Mouse (Mus musculus): ENCODE measurements around the gene Sp6. TPM values are rescaled to one million over a fixed set of nuclear protein-coding genes. Genes with fewer than 3 reads are reported as not detected.
A peak's percentile ranks its signal among the peaks of the same experiment; 100 is the strongest.

Sp6 gene
- polyA plus RNA-seq, 1 experiment from 2014 or later = 0.26 TPM

GRCm38 (mm10) chr11:97052219-97052646 is 39.0 kb downstream of the Sp6 start:
- peaks cover 48% of the 10 kb centered on the region for H3K36me3 ChIP-seq (replicated peaks)
- WGBS = 33% methylated on average over 11 of the region's 11 CpGs
- H3K9me3 ChIP-seq = no peaks in the 10 kb centered on the region
- no peaks in the 10 kb centered on the region for H3K27me3 ChIP-seq
- no peak overlapping the region for H3K9ac ChIP-seq
- no peak overlapping the region for H3K27ac ChIP-seq
- peak overlapping the region; percentile 94 for H3K4me2 ChIP-seq
- no peak overlapping the region; the same call in 1 of the 2 replicates for H3K4me3 ChIP-seq (replicated peaks)
- no peak for ATAC-seq (ENCODE audit: low FRiP score)
- H3K4me1 ChIP-seq = peaks cover 27% of the 10 kb centered on the region

DNA sequence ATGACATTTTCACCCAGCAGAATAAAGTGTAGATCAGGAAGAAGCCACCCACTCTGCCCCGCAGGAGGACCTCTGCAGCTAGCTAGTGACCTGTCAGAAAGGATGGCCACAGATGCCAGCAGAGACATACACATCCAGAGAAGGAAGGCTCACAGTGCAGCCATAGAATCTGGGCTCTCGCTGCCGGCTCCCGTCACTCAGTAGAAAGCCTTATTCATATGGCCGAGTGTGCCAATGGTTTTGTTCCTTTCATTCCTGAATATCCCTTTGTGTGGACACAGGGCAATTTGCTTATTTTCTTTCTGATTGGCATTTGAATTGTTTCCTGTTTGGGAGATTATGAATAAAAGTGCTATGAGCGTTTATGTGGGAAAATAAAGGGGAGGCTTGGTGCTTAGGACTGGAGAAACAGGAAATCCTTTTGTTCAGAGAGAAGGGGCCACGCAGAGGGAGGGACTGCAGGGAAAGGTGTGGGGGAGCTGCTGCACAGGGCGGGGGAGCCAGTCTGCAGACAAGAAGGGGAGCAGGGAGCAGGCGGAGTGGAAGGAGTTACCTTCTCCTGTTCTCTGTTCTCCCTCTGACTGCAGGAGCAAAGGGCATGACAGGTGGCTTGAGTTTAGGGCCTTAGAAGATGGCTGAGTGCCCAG is 50.2 kb downstream of the Sp6 start:
- H3K9ac ChIP-seq = no peak overlapping the region
- H3K27ac ChIP-seq = peak overlapping the region; percentile 77
- WGBS = 11% methylated on average over 9 of the region's 9 CpGs
- peaks cover 6% of the 10 kb centered on the region; the same call in 1 of the 2 replicates for H3K27me3 ChIP-seq
- peaks cover 33% of the 10 kb centered on the region for H3K36me3 ChIP-seq (replicated peaks)
- no peak for ATAC-seq (ENCODE audit: low FRiP score)
- H3K4me3 ChIP-seq (replicated peaks) = no peak overlapping the region
- H3K9me3 ChIP-seq = no peaks in the 10 kb centered on the region
- H3K4me2 ChIP-seq = peak overlapping the region; percentile 15; the same call in 1 of the 2 replicates
- peaks cover 12% of the 10 kb centered on the region for H3K4me1 ChIP-seq

GRCm38 (mm10) chr11:97063921-97064295 is 50.7 kb downstream of the Sp6 start:
- peaks cover 35% of the 10 kb centered on the region for H3K36me3 ChIP-seq (replicated peaks)

GRCm38 (mm10) chr11:97065538-97066295 is 52.5 kb downstream of the Sp6 start:
- Histone ChIP-seq H3K4me2 (no peak overlapping the region), H3K36me3 (replicated peaks) (peaks cover 26% of the 10 kb centered on the region), H3K27ac (no peak overlapping the region), H3K27me3 (peaks cover 6% of the 10 kb centered on the region; the same call in 1 of the 2 replicates), H3K9me3 (no peaks in the 10 kb centered on the region), H3K4me1 (peaks cover 12% of the 10 kb centered on the region), H3K4me3 (replicated peaks) (no peak overlapping the region), H3K9ac (no peak overlapping the region)
- no peak for ATAC-seq (ENCODE audit: low FRiP score)
- WGBS = 92% methylated on average over 12 of the region's 12 CpGs

More at GRCm38 (mm10) chr11:97063921-97064295, 50.7 kb downstream of the Sp6 start:
- Histone ChIP-seq H3K9me3 (no peaks in the 10 kb centered on the region), H3K27me3 (peaks cover 6% of the 10 kb centered on the region; the same call in 1 of the 2 replicates), H3K4me1 (peaks cover 12% of the 10 kb centered on the region), H3K27ac (peak overlapping the region; percentile 77; the same call in 1 of the 2 replicates), H3K4me3 (replicated peaks) (no peak overlapping the region), H3K9ac (no peak overlapping the region), H3K4me2 (no peak overlapping the region)
- WGBS = 82% methylated on average over 3 of the region's 3 CpGs
- no peak for ATAC-seq (ENCODE audit: low FRiP score)

DNA sequence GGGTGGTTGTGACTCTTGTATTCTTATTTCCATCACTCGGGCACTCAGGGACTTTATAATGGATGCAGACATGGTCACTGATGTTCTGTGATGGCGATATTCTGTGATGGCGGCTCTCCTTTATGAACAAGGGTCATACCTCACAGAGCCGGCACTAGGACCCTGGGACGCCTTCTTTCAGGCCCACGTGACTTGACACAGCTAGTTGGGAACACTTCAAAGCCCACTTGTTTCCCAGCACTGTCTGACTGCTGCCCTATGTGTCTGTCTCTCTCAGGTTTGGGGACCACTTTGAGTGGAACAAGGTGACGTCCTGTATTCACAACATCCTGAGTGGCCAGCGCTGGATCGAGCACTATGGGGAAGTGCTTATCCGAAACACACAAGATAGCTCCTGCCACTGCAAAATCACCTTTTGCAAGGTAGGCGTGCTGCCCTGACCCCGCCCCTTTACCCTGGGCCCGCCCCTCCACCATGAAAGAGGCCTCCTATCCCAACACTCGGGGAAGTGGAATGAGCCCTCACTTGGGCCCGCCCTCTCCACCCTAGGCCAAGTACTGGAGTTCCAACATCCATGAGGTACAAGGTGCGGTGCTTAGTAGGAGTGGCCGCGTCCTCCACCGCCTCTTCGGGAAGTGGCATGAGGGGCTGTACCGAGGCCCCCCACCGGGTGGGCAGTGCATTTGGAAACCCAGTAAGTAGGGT is 53.6 kb downstream of the Sp6 start:
- H3K9me3 ChIP-seq = no peaks in the 10 kb centered on the region
- ATAC-seq (ENCODE audit: low FRiP score) = no peak
- no peaks in the 10 kb centered on the region for H3K27me3 ChIP-seq
- H3K27ac ChIP-seq = no peak overlapping the region
- H3K9ac ChIP-seq = no peak overlapping the region
- peaks cover 12% of the 10 kb centered on the region for H3K4me1 ChIP-seq
- H3K4me3 ChIP-seq (replicated peaks) = no peak overlapping the region
- WGBS = 45% methylated on average over 22 of the region's 22 CpGs
- H3K36me3 ChIP-seq (replicated peaks) = peaks cover 16% of the 10 kb centered on the region
- H3K4me2 ChIP-seq = no peak overlapping the region

DNA sequence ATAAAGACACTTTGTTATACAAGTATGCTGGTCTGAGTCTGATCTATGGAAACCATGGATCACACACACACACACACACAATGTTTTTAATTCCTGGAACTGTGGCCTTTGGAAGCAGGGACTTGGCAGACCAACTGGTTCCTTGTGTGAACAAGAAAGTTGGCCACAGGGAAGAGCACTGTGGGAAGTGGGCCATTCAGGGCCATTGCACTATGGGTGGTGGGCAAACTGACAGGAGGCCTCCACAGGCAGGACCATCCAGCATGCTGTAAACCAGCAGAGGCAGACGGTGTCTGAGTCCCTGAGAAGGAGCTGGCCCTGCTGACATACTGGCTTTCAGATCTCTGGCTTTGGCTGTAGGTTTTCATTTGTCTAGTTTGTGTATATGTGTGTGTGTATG is 56.1 kb downstream of the Sp6 start:
- no peak overlapping the region for H3K27ac ChIP-seq
- H3K9me3 ChIP-seq = no peaks in the 10 kb centered on the region
- peaks cover 16% of the 10 kb centered on the region for H3K36me3 ChIP-seq (replicated peaks)
- 88% methylated on average over 1 of the region's 1 CpGs for WGBS
- ATAC-seq (ENCODE audit: low FRiP score) = no peak
- no peak overlapping the region for H3K9ac ChIP-seq
- H3K4me1 ChIP-seq = no peaks in the 10 kb centered on the region
- H3K27me3 ChIP-seq = no peaks in the 10 kb centered on the region
- H3K4me2 ChIP-seq = no peak overlapping the region
- H3K4me3 ChIP-seq (replicated peaks) = no peak overlapping the region

DNA sequence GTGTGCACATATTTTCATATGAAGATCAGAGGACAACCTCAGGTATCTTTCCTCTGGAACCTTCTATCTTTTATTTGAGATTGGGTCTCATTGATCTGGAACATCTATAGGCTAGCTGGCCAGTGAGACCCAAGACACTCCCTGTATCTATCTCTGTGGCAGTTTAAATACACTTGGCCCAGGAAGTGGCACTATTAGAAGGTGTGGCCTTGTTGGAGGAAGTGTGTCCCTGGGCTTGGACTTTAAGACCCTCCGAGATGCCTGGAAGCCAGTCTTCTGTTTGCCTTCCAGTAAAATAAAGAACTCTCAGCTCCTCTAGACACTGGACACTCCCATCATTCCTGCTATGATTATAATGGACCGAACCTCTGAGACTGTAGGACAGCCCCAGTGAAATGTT is 56.6 kb downstream of the Sp6 start:
- no peak overlapping the region for H3K27ac ChIP-seq
- no peaks in the 10 kb centered on the region for H3K4me1 ChIP-seq
- no peaks in the 10 kb centered on the region for H3K27me3 ChIP-seq
- H3K4me2 ChIP-seq = no peak overlapping the region
- no peaks in the 10 kb centered on the region for H3K9me3 ChIP-seq
- no peak overlapping the region for H3K4me3 ChIP-seq (replicated peaks)
- H3K9ac ChIP-seq = no peak overlapping the region
- H3K36me3 ChIP-seq (replicated peaks) = peaks cover 14% of the 10 kb centered on the region
- no peak for ATAC-seq (ENCODE audit: low FRiP score)
- 83% methylated on average over 2 of the region's 2 CpGs for WGBS

GRCm38 (mm10) chr11:97071129-97071528 is 57.9 kb downstream of the Sp6 start:
- no peak for ATAC-seq (ENCODE audit: low FRiP score)
- no peaks in the 10 kb centered on the region for H3K4me1 ChIP-seq
- WGBS = 65% methylated on average over 1 of the region's 1 CpGs

DNA sequence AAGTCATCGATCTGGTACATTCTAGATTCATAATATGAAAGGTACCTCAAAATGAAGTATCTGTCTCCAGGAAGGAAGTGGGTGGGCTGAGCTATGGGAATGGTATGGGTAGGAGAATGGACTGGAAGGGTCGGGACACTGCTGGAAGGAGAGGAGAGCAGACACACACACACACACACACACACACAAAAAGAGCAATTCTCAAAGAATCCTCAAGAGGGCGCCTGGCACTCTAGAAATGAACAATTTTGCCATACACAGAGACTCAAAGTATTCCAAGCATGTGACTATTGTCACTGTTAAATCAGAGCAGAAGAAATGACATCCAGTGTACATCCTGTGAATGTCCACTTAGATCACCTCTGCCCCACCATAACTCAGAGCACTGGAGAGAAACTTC is 59.3 kb downstream of the Sp6 start:
- Histone ChIP-seq H3K27me3 (no peaks in the 10 kb centered on the region), H3K4me2 (no peak overlapping the region), H3K4me3 (replicated peaks) (no peak overlapping the region), H3K9ac (no peak overlapping the region), H3K36me3 (replicated peaks) (peaks cover 10% of the 10 kb centered on the region), H3K9me3 (no peaks in the 10 kb centered on the region), H3K27ac (no peak overlapping the region), H3K4me1 (no peaks in the 10 kb centered on the region)
- no peak for ATAC-seq (ENCODE audit: low FRiP score)
- 36% methylated on average over 3 of the region's 3 CpGs for WGBS

More at GRCm38 (mm10) chr11:97071129-97071528, 57.9 kb downstream of the Sp6 start:
- H3K4me2 ChIP-seq = no peak overlapping the region
- H3K27me3 ChIP-seq = no peaks in the 10 kb centered on the region
- H3K4me3 ChIP-seq (replicated peaks) = no peak overlapping the region
- peaks cover 14% of the 10 kb centered on the region for H3K36me3 ChIP-seq (replicated peaks)
- H3K27ac ChIP-seq = no peak overlapping the region
- no peak overlapping the region for H3K9ac ChIP-seq
- no peaks in the 10 kb centered on the region for H3K9me3 ChIP-seq

GRCm38 (mm10) chr11:97074235-97074634 is 61.0 kb downstream of the Sp6 start:
- Histone ChIP-seq H3K27ac (no peak overlapping the region), H3K4me1 (no peaks in the 10 kb centered on the region), H3K27me3 (no peaks in the 10 kb centered on the region), H3K9ac (no peak overlapping the region), H3K4me3 (replicated peaks) (no peak overlapping the region), H3K36me3 (replicated peaks) (no peaks in the 10 kb centered on the region), H3K4me2 (no peak overlapping the region), H3K9me3 (no peaks in the 10 kb centered on the region)
- WGBS = 70% methylated on average over 8 of the region's 8 CpGs
- no peak for ATAC-seq (ENCODE audit: low FRiP score)

Measured in forebrain, embryonic 12.5 days (tissue).